Mouse (Mus musculus) left cerebral cortex, adult 18-20 months (tissue): ENCODE data around the gene 3110040M04Rik. TPM values are rescaled to one million over a fixed set of nuclear protein-coding genes. Genes with fewer than 3 reads are reported as not detected.
"Not testable (repeated sequence)": the region's sequence is repeated elsewhere in the genome, so short reads cannot be mapped to it uniquely, and the experiment has no call there.

Experiments used
- DNase-seq, 2 experiments: peaks; one replicate each; pipeline ENCODE4 v3.0.0; 2021 to 2022; ENCODE audit warnings: low spot score in 2 of 2, mixed read lengths in 1 of 2
- total RNA-seq, 2 experiments: library from RNA; stranded (reverse); gene quantifications; 2 replicates each; pipeline ENCODE4 v1.2.3; 2021

3110040M04Rik gene
- total RNA-seq, 2 experiments from 2014 or later: not detected

DNA sequence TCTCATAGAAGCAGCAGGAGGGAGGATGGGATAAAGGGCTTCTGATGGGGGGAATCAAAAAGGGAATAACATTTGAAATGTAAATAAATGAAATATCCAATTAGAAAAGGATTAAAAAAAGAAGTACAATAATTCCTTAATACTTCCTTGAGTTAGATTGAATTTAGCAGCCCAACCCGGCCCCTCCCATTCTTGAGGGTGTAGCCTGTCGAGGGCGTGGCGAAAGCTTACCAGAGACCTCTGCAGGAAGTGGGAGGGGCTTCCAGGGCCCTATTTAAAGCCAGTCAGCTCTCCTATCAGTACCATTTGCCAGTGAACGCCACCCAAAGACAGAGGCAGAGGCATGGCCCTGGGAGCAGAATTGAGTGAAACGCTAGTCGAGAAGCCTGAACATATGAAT, 11.8 kb upstream of the 3110040M04Rik start, which contains the start of gene Gm8947:
TSS of gene Gm8947 (plus strand) at position 302 of the 400 bp plus-strand sequence.
- not testable (repeated sequence) for DNase-seq

DNA sequence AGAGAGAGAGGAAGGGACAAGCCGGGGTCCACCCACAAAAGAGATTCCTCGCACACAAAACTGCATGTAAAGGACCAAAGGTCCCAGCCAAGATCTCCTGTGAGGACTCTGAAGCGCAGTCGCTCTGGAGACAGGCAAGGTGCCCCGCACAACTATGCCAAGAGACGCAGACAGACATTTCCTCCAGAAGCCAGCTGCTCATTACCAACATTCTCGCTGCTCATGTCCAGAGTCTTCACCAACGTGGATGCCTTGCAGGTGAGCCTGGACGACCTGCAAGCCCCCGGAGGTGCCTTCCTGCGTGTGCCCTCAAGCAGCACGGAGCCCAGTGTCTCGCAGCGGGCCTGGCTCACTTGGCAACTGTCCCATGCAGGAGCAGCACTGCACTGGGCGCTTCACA, 11.2 kb upstream of the 3110040M04Rik start:
- DNase-seq: not testable (repeated sequence)

DNA sequence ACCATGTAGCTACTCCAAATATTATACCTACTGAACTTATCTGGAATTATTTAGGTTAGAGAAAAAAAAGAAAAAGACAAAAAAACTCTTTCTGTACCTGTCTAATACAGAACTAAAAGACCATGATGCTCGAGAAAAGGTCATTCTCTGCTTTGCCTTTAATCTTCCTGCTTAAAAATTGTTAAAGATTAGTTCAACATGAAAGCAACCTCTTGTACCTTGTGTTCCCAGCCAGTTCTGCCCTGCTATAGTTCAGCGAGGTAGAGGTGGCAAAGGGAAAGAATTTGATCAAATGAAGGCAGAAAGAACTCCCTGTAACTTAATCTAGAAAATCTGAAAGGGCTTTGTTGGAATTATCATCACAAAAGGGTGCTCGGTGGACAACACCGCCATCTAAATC, 7.9 kb upstream of the 3110040M04Rik start:
- DNase-seq: not testable (repeated sequence)

- not testable (repeated sequence) for DNase-seq
These were observed 7.2 kb upstream of the 3110040M04Rik start for GRCm38 (mm10) chr1:151196690-151197089.

- not testable (repeated sequence) for DNase-seq
These were observed 5.8 kb upstream of the 3110040M04Rik start, which contains the start of gene Gm47995 for GRCm38 (mm10) chr1:151198120-151198519. Gm47995 (plus strand) TSS chr1:151198448.

GRCm38 (mm10) chr1:151200620-151201019, 3.3 kb upstream of the 3110040M04Rik start:
- DNase-seq: not testable (repeated sequence)

- not testable (repeated sequence) for DNase-seq
These were observed 1.1 kb upstream of the 3110040M04Rik start for GRCm38 (mm10) chr1:151202771-151203170.

GRCm38 (mm10) chr1:151208493-151208892, 4.6 kb downstream of the 3110040M04Rik start:
- not testable (repeated sequence) for DNase-seq

GRCm38 (mm10) chr1:151208944-151209343, 5.0 kb downstream of the 3110040M04Rik start:
- DNase-seq: not testable (repeated sequence)

GRCm38 (mm10) chr1:151209824-151210355, 6.0 kb downstream of the 3110040M04Rik start, which contains the start of gene Gm47996:
Gm47996 (plus strand) TSS chr1:151210131.
- not testable (repeated sequence) for DNase-seq

GRCm38 (mm10) chr1:151211666-151212065, 7.7 kb downstream of the 3110040M04Rik start:
- not testable (repeated sequence) for DNase-seq

- no peak for DNase-seq
These were observed 10.9 kb downstream of the 3110040M04Rik start for GRCm38 (mm10) chr1:151214862-151215261.

DNA sequence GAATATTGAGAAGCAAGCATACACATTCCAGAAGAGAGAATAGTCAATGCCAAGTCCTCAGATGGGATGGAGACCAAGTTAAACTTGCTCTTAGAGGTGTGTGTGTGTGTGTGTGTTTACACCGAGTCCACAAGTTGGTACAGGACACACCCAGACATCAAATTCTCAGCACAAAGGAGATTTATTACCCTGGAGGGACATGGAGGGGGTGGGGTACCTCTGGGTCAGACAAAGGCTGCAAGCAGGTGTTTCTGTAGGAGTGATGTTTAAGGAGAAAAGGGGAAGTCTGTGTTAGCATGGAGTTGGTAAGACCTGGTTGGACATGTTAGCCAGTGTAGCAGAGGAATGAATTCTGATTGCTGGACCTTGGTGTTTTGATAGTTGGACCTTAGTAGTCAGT, 12.1 kb downstream of the 3110040M04Rik start:
- no peak for DNase-seq

GRCm38 (mm10) chr1:151216417-151216816, 12.5 kb downstream of the 3110040M04Rik start:
- DNase-seq: no peak

GRCm38 (mm10) chr1:151219045-151219444, 15.1 kb downstream of the 3110040M04Rik start:
- no peak for DNase-seq

DNA sequence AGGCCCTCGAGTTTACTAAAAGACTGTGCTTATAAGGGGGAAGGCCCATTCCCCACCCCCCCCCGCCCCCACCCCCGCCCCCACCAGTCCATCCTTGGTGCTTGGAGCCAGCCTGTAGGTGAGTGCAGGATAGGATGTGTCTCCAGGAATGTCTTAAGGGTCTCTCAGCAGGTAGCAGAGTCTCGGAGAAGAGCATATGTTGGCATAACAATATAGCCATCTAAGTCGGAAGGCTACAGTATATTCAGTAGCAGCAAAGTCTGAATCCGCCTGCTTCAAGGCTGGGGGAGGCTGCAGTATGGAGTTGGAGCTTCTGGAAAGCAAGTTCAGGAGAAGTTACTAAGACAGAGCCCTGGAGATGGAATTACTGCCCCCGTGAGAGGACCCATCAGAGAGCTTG, 16.2 kb downstream of the 3110040M04Rik start:
- DNase-seq: no peak

GRCm38 (mm10) chr1:151222561-151223267, 18.8 kb downstream of the 3110040M04Rik start:
- DNase-seq: no peak

DNA sequence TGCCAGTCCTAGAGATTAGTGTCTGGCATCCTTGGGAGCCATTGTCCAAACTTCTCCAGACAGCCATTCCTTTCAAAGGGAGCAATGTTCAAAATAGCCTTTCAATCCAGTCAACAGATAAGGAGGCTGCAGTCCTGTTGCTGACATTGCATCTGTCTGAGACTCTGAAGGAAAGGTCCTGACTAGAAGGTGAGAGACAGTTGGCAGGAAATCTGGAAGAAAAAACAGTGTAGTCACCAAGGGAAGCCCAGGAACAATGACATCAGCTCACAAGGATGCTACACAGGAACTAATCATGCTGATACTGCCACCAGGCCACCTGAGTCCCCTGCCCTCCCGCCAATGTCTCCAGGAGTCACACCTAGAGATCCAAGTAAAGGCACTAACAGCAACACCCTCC, 19.5 kb downstream of the 3110040M04Rik start:
- DNase-seq: no peak

GRCm38 (mm10) chr1:151224536-151224935, 20.6 kb downstream of the 3110040M04Rik start:
- DNase-seq: no peak

- DNase-seq: no peak
These were observed 23.6 kb downstream of the 3110040M04Rik start for GRCm38 (mm10) chr1:151227506-151227905.

GRCm38 (mm10) chr1:151228320-151228989, 24.5 kb downstream of the 3110040M04Rik start:
- no peak for DNase-seq

GRCm38 (mm10) chr1:151232346-151232745, 28.4 kb downstream of the 3110040M04Rik start:
- DNase-seq: no peak
